Mouse (Mus musculus) spleen, postnatal 4 days (tissue): ENCODE measurements around the gene Tex48.
A peak's percentile ranks its signal among the peaks of the same experiment; 100 is the strongest.

Source experiments
- DNase-seq, 2 experiments: peaks; one replicate each; pipeline ENCODE4 v3.0.0; 2022; ENCODE audit warnings: low spot score in 2 of 2

The Tex48 gene

DNA sequence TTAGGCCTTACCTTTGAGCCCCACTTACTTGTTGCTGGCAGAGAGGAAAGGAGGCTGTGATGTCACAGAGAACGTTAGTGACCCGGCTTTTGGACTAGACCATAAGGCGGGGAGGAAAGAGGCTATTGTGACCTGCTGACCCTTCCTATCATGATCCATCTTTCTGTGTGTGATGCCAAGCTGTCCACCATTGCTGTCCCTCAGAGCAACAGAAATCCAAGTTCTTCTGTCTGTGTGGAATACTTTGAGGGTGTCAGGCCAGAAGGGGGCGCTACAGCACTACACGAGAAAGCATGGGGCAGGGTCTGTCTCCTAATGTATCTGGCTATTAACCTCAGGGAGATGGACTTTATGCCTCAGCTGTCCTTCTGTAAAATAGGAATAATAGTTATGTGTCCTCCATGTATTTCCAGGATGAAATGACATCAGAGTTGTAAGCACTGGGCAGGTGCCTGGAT lies at the start of gene Tex48:
TSS of gene Tex48 (minus strand) at position 51 of the 458 bp plus-strand sequence.
- peak in 1 of 2 experiments; percentile 75 for DNase-seq

GRCm38 (mm10) chr4:63668255-63668654 lies 46.0 kb upstream of the Tex48 start:
- DNase-seq = peak in 1 of 2 experiments; percentile 18

DNA sequence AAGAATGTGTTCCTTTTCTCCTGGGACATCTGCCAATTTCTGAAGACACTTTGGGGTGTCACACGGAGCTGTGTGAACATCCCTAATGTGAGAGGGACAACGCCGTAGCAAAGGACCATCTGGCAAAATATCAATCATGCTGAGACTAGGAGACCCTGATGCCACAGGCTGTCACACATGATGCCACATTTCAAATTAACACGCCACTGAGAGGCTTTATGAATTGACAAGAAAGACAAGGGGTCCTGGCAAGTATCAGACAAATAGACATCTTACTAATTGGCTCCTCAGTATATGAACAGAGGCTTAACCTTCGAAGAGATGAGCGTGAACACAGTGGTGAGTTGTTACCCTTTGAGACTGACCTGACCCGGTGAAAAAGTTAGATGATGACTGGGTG lies 43.5 kb upstream of the Tex48 start:
- no peak for DNase-seq

GRCm38 (mm10) chr4:63663279-63663678 lies 41.1 kb upstream of the Tex48 start, which contains the start of gene Gm11214:
TSS of gene Gm11214 (minus strand) at chr4:63663379.
- no peak for DNase-seq

GRCm38 (mm10) chr4:63661857-63662256 lies 39.6 kb upstream of the Tex48 start:
- DNase-seq = no peak

DNA sequence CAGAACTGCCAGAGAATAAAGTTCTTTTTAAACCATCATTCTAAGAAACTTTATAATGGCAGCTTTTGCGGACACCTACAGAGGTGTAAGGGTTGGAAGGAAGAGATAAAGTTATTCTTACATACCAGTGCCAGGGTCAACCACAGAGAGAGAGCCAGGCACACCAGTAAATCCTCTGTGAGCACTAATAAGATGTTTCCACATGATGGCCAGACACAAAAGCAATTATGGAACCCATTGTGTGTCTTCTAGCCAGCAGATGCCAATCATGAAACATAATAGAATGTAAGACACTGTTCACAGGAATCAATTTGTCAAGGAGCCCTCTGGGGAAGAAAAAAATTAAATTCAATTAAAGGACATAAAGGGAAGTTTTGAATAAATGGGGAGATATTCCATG lies 39.2 kb upstream of the Tex48 start:
- no peak for DNase-seq

GRCm38 (mm10) chr4:63659775-63660174 lies 37.5 kb upstream of the Tex48 start:
- no peak for DNase-seq

DNA sequence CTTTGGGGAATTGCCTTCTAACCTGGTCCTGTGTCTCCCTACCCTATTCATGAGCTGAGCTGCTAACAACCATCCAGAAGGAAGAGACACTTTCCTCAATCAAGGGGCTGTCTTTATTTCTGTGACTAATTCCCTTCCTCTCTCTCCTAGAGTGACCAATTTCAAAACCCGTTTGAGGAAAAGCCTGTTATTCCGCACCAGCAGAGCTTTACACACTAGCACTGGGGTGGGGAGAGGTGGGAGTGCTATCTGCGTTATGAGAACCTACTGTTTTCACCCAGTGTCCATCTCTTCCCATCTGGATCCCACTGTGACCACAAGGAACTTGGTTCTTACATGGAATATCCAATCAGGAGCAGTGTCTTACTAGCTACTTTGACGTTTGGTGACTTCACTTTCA lies 36.9 kb upstream of the Tex48 start:
- DNase-seq = no peak

GRCm38 (mm10) chr4:63654381-63654780 lies 32.2 kb upstream of the Tex48 start:
- DNase-seq = no peak

DNA sequence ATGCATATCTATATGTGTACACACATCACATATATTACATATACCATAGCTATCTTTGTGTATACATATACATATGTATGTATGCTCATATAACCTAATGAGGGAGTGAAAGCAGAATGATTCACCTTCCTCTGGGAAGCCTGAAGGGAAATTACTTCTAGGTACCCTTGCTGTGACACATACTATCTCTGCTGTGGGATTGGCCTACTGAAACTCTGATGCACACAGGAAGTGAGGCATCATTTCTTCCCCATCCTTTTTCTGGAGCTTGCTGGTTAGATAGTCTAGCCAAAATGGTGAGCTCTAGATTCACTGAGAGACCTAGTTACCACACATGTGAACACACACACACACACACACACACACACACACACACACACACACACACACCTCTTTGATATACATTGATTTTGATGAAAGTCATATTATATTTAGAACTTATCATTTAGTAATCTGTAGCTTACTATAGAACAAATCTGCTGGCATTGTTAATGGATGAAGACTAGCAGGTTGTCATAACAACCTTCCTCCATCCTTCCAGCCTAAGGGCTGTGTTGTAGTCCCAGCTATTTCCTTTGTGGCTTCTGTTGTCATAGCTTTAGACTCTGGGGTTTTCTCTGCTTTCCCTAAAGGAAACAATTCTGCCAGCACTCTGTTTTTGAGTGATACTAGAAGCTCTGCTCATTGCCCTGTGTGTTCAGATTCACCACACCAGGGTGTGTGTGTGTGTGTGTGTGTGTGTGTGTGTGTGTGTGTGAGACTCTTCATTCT lies 21.9 kb upstream of the Tex48 start:
- DNase-seq = no peak

GRCm38 (mm10) chr4:63639842-63640241 lies 17.6 kb upstream of the Tex48 start:
- DNase-seq = no peak

GRCm38 (mm10) chr4:63638603-63639002 lies 16.4 kb upstream of the Tex48 start:
- DNase-seq = no peak

DNA sequence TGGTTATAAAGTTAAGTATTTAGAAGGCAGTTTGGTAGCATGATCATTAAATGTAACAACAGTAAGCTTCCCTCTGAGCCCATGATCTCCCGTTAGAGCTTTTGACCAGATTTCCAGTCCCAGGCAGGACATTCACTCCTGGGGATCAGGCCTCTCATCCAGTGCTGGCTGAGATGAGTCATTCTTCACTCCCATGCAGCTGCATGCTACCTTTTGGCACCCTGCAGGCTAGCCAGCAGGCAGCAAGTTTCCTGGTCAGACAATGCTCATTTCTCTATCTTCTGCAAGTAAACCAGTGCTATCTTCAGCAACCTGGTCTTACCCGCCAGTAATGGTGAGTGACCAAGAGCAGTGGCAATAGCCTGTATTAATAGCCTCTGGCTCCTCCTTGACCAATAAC lies 11.0 kb upstream of the Tex48 start:
- DNase-seq = no peak

DNA sequence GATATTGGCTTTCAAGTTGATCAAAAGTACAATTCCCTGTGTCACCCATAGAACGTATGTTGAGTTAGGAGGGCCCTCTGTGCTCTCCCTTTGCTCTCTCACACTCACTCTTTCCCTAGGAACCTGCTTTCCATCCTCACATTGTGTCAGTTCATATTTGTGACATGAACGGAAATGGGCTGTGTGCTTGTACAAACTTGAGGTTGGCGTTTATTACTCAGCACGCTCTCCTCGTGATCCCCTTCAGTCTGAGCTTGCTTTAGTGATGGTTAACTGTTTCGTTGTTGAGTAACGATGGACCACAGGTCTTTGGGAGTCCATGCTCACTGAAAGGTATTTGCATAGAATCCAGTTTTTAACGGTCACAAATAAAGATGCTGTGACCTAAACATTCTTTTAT lies 4.9 kb upstream of the Tex48 start:
- no peak for DNase-seq

- DNase-seq = no peak
Measured at GRCm38 (mm10) chr4:63625563-63626080, 3.4 kb upstream of the Tex48 start.

GRCm38 (mm10) chr4:63621861-63622260 lies 367 bp downstream of the Tex48 start:
- DNase-seq = no peak

DNA sequence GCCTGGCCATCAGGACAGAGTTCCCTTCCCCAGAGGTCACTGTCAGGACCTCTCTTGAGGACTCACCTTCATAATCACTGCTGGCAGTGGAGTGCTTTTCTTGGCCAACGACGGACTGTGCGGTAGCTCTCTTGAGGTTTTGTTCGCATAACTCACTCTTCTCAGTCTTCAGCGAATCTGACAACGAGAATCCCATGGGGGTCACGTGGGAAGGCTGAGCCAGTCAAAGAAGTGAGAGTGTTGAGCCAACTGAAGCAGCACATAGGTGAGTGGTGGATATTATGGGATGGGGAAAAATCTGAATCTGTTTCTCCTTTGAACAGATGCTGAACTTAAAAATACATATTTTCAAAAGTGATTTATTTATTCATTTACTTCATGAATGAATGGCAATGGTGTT lies 13.8 kb downstream of the Tex48 start:
- DNase-seq = no peak

DNA sequence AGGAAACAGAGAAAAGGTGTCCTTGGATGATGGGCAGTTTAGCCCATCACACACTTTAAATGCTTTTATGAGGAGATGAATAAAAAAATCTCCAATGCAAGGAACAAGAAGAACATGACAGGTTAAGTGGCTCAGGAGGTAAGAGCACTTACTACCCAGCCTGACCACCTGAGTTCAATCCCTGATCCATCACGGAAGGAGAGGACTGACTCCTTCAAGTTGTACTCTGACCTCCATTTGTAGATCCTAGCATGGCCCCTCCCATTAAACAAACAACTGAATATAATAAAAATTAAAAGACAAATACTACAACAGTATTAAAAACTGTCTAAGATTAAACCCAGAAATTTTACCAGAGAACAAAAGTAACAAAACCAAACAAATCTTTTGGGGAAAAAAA lies 16.3 kb downstream of the Tex48 start:
- DNase-seq = no peak

DNA sequence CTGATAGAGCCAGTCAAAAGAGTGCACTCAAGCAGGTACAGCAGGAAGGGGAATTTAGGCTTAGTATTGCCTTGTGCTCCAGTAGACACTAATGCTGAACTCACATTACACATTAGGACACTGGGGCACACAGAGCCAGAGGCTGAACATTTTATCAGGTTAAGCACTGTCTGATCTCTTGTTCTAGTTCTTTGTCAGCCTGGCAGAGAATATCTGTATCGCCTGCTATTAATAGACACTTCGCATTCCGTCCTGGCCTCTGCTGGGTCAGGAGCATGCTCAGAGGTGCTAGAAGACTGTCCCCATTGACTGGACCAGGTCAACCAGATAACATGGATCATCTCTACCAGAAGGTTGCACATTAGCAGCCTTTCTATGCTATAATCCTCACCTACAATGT lies 16.7 kb downstream of the Tex48 start:
- no peak for DNase-seq

DNA sequence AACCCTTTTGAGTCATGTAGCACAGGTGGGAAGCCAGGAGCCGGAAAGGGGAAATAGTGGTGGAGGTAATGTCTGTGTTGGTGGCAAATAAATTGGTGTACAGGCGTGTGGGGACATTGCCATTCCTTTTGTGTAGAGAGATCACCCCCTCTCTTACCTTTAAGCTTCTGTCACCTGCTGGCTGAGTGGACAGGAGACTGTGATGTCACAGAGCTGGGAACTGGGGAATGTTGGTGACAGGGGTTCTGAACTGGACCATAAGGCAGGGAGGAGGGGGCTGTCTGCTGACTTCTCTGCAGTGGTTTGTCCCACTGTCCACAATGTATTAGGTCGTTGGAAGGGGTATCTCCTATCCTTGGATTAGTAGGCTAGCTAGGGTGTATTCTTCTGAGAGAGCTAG lies 17.3 kb downstream of the Tex48 start, which contains the start of gene Gm11213:
TSS of gene Gm11213 (minus strand) at position 317 of the 400 bp plus-strand sequence.
- DNase-seq = no peak

DNA sequence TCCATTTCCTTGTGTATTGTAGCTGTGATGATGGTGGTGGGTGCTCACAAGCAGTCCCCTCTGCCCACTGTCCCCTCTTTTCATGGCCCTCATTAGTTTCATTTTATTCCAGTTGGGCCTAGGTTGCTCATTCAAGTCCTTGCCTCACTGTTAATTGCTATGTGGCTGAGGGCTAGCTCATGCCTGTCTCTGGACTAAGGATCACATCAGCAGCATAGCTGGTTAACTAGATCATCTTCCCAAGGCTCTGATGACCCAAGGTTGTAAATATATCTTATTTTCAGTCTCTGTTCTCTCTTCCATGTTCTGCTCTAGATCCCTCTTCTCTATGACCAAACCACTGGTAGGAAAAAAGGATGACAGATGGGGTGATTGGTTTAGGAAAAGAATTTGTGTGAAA lies 21.0 kb downstream of the Tex48 start:
- DNase-seq = no peak

GRCm38 (mm10) chr4:63600786-63601185 lies 21.4 kb downstream of the Tex48 start:
- DNase-seq = no peak

DNA sequence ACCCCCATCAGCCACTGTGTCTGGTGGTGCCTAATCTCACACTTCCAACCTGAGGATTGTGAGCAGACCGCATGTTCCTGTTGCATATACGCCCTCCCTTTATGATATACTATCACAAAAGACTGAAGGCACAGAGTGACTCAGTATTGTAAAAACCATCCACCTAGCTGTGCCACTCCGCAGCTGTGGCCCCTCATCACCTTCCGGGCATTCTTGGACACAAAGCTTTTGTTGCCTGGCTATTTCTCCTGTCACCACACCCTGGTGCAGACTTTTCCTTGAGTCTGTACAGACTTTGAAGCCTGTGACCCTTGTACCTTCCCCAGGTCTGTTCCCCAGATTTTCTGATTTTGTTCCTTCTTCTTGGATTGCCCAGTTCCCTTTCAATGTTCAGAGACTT lies 26.2 kb downstream of the Tex48 start:
- DNase-seq = no peak
